ENCODE assay signal across 15 mouse cellular contexts in the genomic region with DNA sequence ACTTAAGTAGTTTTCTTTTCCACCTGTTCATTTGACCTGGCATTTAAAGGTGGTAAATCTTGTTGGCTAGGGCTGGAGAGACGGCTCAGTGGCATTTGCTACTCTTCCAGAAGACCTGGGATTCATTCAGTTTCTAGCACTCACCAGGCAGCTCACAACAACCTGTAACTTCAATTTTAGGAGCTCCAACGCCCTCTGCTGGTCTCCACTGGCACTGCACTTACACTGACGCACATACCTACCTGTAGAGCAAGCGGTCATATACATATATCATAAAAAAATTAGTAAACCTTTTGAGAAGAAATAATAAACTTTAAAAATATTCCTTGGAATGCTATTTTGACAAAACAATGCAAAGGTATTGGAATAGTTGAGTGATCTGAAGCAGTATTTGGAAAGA. TPM values are rescaled to one million over a fixed set of nuclear protein-coding genes. Genes with fewer than 3 reads are reported as not detected.
DNase-seq lines count a peak whose midpoint lies in the region; ATAC-seq and TF ChIP-seq lines count a peak whose summit lies in the region.
"Had no signal": no experiment of that assay in that cellular context is flagged by ENCODE, and none has a peak within 500 bp of the region (broad histone marks: within the 10 kb centered on the region; RNA-seq: fewer than 3 reads in every experiment).

No protein-coding gene starts in this region.

- H3K9me3 ChIP-seq in intestine, postnatal 0 days (ENCODE audit: control insufficient read depth): no peaks in the 10 kb centered on the region
- H3K9me3 ChIP-seq in intestine, embryonic 16.5 days (ENCODE audit: control insufficient read depth, low read length): no peaks in the 10 kb centered on the region; the same call in 1 of the 2 replicates
- H3K9me3 ChIP-seq in E14TG2a.4 (ENCODE audit: low read length): no peaks in the 10 kb centered on the region
- H3K9me3 ChIP-seq: hindbrain, embryonic 13.5 days; lung, embryonic 15.5 days had no signal

- no peak overlapping the region for H3K27ac ChIP-seq in intestine, postnatal 0 days (ENCODE audit: low read depth, low read length)
- H3K27ac ChIP-seq in intestine, embryonic 16.5 days (ENCODE audit: low read length): no peak overlapping the region
- H3K27ac ChIP-seq: hindbrain, embryonic 13.5 days; lung, embryonic 15.5 days had no signal

- peak; percentile 39 for DNase-seq in 416B (ENCODE audit: low read depth)
- DNase-seq in induced T-regulatory cell, adult 2 months (ENCODE audit: low read depth): peak; percentile 55
- no peak for DNase-seq in adrenal gland, adult 8-10 months
- DNase-seq in frontal cortex, postnatal 36 days (ENCODE audit: low spot score in 2 of 2): no peak
- DNase-seq: adrenal gland, postnatal 36 days; kidney, postnatal 14 days; right cerebral cortex, postnatal 14 days had no signal

- peak; percentile 60 for TF ChIP-seq CTCF in intestine, postnatal 0 days (IDR thresholded peaks at IDR 0.05; ENCODE audit: low read depth)
- peak; percentile 80 for TF ChIP-seq CTCF in E14TG2a.4 (conservative IDR thresholded peaks at IDR 0.05; ENCODE audit: low read length)

- 71% methylated on average over 4 of the region's 4 CpGs for WGBS in intestine, postnatal 0 days
- 76% methylated on average over 4 of the region's 4 CpGs for WGBS in intestine, embryonic 16.5 days

- no peak overlapping the region for H3K9ac ChIP-seq in intestine, postnatal 0 days (ENCODE audit: low read depth, low read length)
- H3K9ac ChIP-seq in intestine, embryonic 16.5 days (ENCODE audit: low read depth, low read length): no peak overlapping the region
- H3K9ac ChIP-seq: heart, embryonic 13.5 days; hindbrain, embryonic 13.5 days; lung, embryonic 15.5 days had no signal

- no peak for ATAC-seq in intestine, postnatal 0 days
- ATAC-seq in intestine, embryonic 16.5 days: no peak
- ATAC-seq: midbrain, embryonic 16.5 days; Patski had no signal

- H3K4me3 ChIP-seq in intestine, postnatal 0 days (ENCODE audit: low read depth, low read length): no peak overlapping the region
- no peak overlapping the region for H3K4me3 ChIP-seq in intestine, embryonic 16.5 days (ENCODE audit: low read length)
- H3K4me3 ChIP-seq in E14TG2a.4 (replicated peaks; ENCODE audit: low read length): no peak overlapping the region
- H3K4me3 ChIP-seq: heart, embryonic 13.5 days; hindbrain, embryonic 13.5 days; lung, embryonic 15.5 days had no signal

- H3K4me1 ChIP-seq in intestine, postnatal 0 days (replicated peaks; ENCODE audit: control insufficient read depth, insufficient read depth, low read length): no peaks in the 10 kb centered on the region
- H3K4me1 ChIP-seq in intestine, embryonic 16.5 days (ENCODE audit: control insufficient read depth, insufficient read depth, low read length): no peaks in the 10 kb centered on the region
- H3K4me1 ChIP-seq in E14TG2a.4 (replicated peaks; ENCODE audit: low read depth, low read length): peaks cover 15% of the 10 kb centered on the region
- H3K4me1 ChIP-seq: hindbrain, embryonic 13.5 days had no signal

- no peak overlapping the region for H3K4me2 ChIP-seq in intestine, postnatal 0 days (replicated peaks; ENCODE audit: low read depth)
- no peak overlapping the region for H3K4me2 ChIP-seq in intestine, embryonic 16.5 days (ENCODE audit: low read depth, low read length)
- H3K4me2 ChIP-seq: heart, embryonic 13.5 days; hindbrain, embryonic 13.5 days; lung, embryonic 15.5 days had no signal

- H3K27me3 ChIP-seq in intestine, postnatal 0 days (replicated peaks; ENCODE audit: control insufficient read depth, insufficient read depth, low read length): no peaks in the 10 kb centered on the region
- H3K27me3 ChIP-seq in intestine, embryonic 16.5 days (replicated peaks; ENCODE audit: control insufficient read depth, insufficient read depth, low read length): no peaks in the 10 kb centered on the region
- H3K27me3 ChIP-seq in E14TG2a.4 (ENCODE audit: insufficient read depth, low read length): no peaks in the 10 kb centered on the region
- H3K27me3 ChIP-seq: heart, embryonic 13.5 days; hindbrain, embryonic 13.5 days; lung, embryonic 15.5 days; Patski had no signal

- no peaks in the 10 kb centered on the region for H3K36me3 ChIP-seq in intestine, postnatal 0 days (ENCODE audit: control insufficient read depth, insufficient read depth)
- H3K36me3 ChIP-seq in intestine, embryonic 16.5 days (ENCODE audit: control insufficient read depth, insufficient read depth, low read length): no peaks in the 10 kb centered on the region
- no peaks in the 10 kb centered on the region for H3K36me3 ChIP-seq in E14TG2a.4 (ENCODE audit: insufficient read depth, low read length)
- H3K36me3 ChIP-seq: heart, embryonic 13.5 days; hindbrain, embryonic 13.5 days; lung, embryonic 15.5 days had no signal

RNA-seq across cellular contexts. Expression of a gene that starts 13.7 kb away (rescaled TPM):
- 3.6 and 4.5 TPM in 2 replicates for polyA plus RNA-seq in intestine, postnatal 0 days (2015; fragmentation: Nextera tagmentation; extraction: Ambion mirVana)
- polyA plus RNA-seq in intestine, embryonic 16.5 days (2015; fragmentation: Nextera tagmentation; extraction: Ambion mirVana): 4.8 and 5.5 TPM in 2 replicates
- 10 to 100 TPM; 41.6 to 78.2 (median 55.4) TPM for total RNA-seq in adrenal gland, adult 8-10 months (2022)

Comparison
In these comparisons a context has a peak if more than half of its experiments do, and no peak if none do; other contexts are left out.
1. DNase-seq: peak in 416B (single experiment) and induced T-regulatory cell, adult 2 months (single experiment); none in adrenal gland, adult 8-10 months (single experiment) and frontal cortex, postnatal 36 days (0 of 2).